Mouse (Mus musculus): ENCODE results near the gene Pex11b. TPM values are rescaled to one million over a fixed set of nuclear protein-coding genes. Genes with fewer than 3 reads are reported as not detected.
"Not testable (repeated sequence)": the region's sequence is repeated elsewhere in the genome, so short reads cannot be mapped to it uniquely, and the experiment has no call there.

The Pex11b gene
- polyA plus RNA-seq, 1 experiment = 41.0 TPM

DNA sequence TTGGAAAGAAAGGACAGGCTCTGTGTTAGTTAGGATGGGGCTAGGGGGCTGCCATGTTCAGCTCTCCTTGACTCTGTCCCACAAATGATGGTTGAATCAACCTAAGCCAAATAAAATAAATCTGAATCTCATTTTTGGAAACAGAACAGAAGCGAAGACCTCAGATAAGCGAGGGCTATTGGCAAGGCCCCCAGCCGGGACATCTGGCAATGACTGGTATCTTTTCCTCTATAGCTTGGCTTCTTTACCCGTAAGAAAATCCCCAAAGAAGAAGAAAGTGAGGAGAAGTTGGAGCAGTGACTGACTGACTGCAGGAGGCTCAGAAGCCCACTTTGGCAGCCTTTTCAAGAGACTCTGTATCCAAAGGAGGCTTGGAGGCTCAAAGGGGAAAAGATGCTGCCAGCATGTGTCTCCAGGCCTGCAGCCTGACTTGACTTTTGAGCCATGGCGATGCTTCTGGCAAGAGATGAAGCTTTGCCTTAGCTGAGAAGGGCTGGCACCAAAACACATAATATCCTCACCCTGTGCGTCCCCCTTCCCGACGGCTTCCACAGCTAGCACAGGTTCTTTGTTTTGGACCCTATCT lies 27.6 kb downstream of the Pex11b start:
- Histone ChIP-seq H3K27ac (ENCODE audit: control insufficient read depth, insufficient read depth, low read length) (no peak overlapping the region), H3K36me3 (ENCODE audit: control insufficient read depth, insufficient read depth, low read length) (no peaks in the 10 kb centered on the region), H3K27me3 (ENCODE audit: control insufficient read depth, insufficient read depth, low read length) (no peaks in the 10 kb centered on the region), H3K4me3 (ENCODE audit: control insufficient read depth, insufficient read depth, low read length) (no peak overlapping the region), H3K4me1 (replicated peaks; ENCODE audit: control insufficient read depth, insufficient read depth, low read length) (peaks cover 6% of the 10 kb centered on the region)
- WGBS = 86% methylated on average over 8 of the region's 8 CpGs
- TF ChIP-seq CTCF (IDR thresholded peaks at IDR 0.05; ENCODE audit: borderline replicate concordance, control insufficient read depth, extremely low read depth, insufficient read depth, low read length, poor library complexity) (no peak), POLR2A (IDR thresholded peaks at IDR 0.05; ENCODE audit: control insufficient read depth, extremely low read depth, insufficient read depth, low read length, poor library complexity) (no peak)
- no peak for DNase-seq

DNA sequence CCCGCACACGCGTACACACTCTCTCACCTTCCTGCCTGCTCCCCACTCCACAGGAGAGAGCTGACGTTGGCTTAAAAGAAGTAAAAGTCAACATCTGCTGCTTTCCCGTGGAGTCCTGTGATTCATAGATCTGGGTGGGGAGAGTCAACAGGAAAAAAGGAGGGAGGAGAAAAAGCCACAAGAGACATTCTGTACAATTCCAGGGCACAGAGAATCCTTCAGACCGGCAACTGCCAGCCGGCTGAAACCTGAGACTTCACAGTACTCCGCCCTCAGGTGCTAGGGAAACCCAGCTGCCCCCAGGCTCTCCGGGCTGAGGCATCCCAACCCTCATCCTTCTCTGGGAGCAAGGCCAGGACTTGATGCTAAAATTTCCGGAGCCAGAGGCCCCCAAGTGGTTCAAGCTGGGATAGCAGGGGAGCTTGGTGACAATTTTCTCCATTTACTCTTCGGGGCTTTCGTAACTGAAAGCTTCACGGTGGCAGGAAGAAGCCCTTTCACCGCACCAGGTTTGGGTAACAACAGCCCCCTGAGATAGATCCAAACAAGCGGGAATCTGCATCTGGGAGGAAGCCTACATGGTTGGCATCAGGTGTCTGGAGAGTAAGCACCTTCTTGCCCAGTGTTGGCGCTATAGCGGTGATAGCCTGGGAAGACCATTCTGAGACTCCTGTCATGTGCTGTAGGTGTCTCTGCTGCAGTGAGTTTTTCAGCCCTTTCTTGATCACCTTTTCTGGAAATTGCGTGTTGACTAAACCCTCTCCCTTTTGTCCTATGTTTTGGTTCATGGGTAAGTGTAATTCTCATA lies 28.5 kb downstream of the Pex11b start:
- Histone ChIP-seq H3K27ac (ENCODE audit: control insufficient read depth, insufficient read depth, low read length) (no peak overlapping the region), H3K4me3 (ENCODE audit: control insufficient read depth, insufficient read depth, low read length) (peak overlapping the region; percentile 21; the same call in 1 of the 2 replicates), H3K4me1 (replicated peaks; ENCODE audit: control insufficient read depth, insufficient read depth, low read length) (peaks cover 6% of the 10 kb centered on the region), H3K27me3 (ENCODE audit: control insufficient read depth, insufficient read depth, low read length) (no peaks in the 10 kb centered on the region), H3K36me3 (ENCODE audit: control insufficient read depth, insufficient read depth, low read length) (no peaks in the 10 kb centered on the region)
- peak; percentile 75 for DNase-seq
- WGBS = 10% methylated on average over 18 of the region's 18 CpGs
- TF ChIP-seq CTCF (IDR thresholded peaks at IDR 0.05; ENCODE audit: borderline replicate concordance, control insufficient read depth, extremely low read depth, insufficient read depth, low read length, poor library complexity) = peak; percentile 74; the same call in 1 of the 2 replicates
- no peak for TF ChIP-seq POLR2A (IDR thresholded peaks at IDR 0.05; ENCODE audit: control insufficient read depth, extremely low read depth, insufficient read depth, low read length, poor library complexity)

- not testable (repeated sequence) for H3K36me3 ChIP-seq (ENCODE audit: control insufficient read depth, insufficient read depth, low read length); H3K4me3 ChIP-seq (ENCODE audit: control insufficient read depth, insufficient read depth, low read length); H3K27me3 ChIP-seq (ENCODE audit: control insufficient read depth, insufficient read depth, low read length); H3K27ac ChIP-seq (ENCODE audit: control insufficient read depth, insufficient read depth, low read length); DNase-seq
- peaks cover 12% of the 10 kb centered on the region for H3K4me1 ChIP-seq (replicated peaks; ENCODE audit: control insufficient read depth, insufficient read depth, low read length)
- WGBS = 98% methylated on average over 7 of the region's 7 CpGs
Measured at GRCm38 (mm10) chr3:96665732-96666363, 30.7 kb downstream of the Pex11b start.

- Histone ChIP-seq H3K4me1 (replicated peaks; ENCODE audit: control insufficient read depth, insufficient read depth, low read length) (peaks cover 13% of the 10 kb centered on the region), H3K36me3 (ENCODE audit: control insufficient read depth, insufficient read depth, low read length) (no peaks in the 10 kb centered on the region), H3K4me3 (ENCODE audit: control insufficient read depth, insufficient read depth, low read length) (no peak overlapping the region), H3K27me3 (ENCODE audit: control insufficient read depth, insufficient read depth, low read length) (no peaks in the 10 kb centered on the region), H3K27ac (ENCODE audit: control insufficient read depth, insufficient read depth, low read length) (no peak overlapping the region)
- DNase-seq = no peak
- TF ChIP-seq CTCF (IDR thresholded peaks at IDR 0.05; ENCODE audit: borderline replicate concordance, control insufficient read depth, extremely low read depth, insufficient read depth, low read length, poor library complexity) = no peak
- 97% methylated on average over 5 of the region's 5 CpGs for WGBS
Measured at GRCm38 (mm10) chr3:96666916-96667315, 31.7 kb downstream of the Pex11b start.

- Histone ChIP-seq H3K4me3 (ENCODE audit: control insufficient read depth, insufficient read depth, low read length) (no peak overlapping the region), H3K4me1 (replicated peaks; ENCODE audit: control insufficient read depth, insufficient read depth, low read length) (peaks cover 13% of the 10 kb centered on the region), H3K27me3 (ENCODE audit: control insufficient read depth, insufficient read depth, low read length) (no peaks in the 10 kb centered on the region), H3K27ac (ENCODE audit: control insufficient read depth, insufficient read depth, low read length) (no peak overlapping the region), H3K36me3 (ENCODE audit: control insufficient read depth, insufficient read depth, low read length) (no peaks in the 10 kb centered on the region)
- no peak for TF ChIP-seq CTCF (IDR thresholded peaks at IDR 0.05; ENCODE audit: borderline replicate concordance, control insufficient read depth, extremely low read depth, insufficient read depth, low read length, poor library complexity)
- no peak for TF ChIP-seq POLR2A (IDR thresholded peaks at IDR 0.05; ENCODE audit: control insufficient read depth, extremely low read depth, insufficient read depth, low read length, poor library complexity)
- peak; percentile 33 for DNase-seq
- WGBS = 49% methylated on average over 1 of the region's 1 CpGs
Measured at GRCm38 (mm10) chr3:96667316-96667715, 32.1 kb downstream of the Pex11b start.

GRCm38 (mm10) chr3:96668424-96669067 lies 33.4 kb downstream of the Pex11b start:
- peaks cover 10% of the 10 kb centered on the region for H3K4me1 ChIP-seq (replicated peaks; ENCODE audit: control insufficient read depth, insufficient read depth, low read length)
- 90% methylated on average over 5 of the region's 5 CpGs for WGBS

More at GRCm38 (mm10) chr3:96668424-96669067, 33.4 kb downstream of the Pex11b start:
- no peaks in the 10 kb centered on the region for H3K27me3 ChIP-seq (ENCODE audit: control insufficient read depth, insufficient read depth, low read length)
- no peak overlapping the region for H3K27ac ChIP-seq (ENCODE audit: control insufficient read depth, insufficient read depth, low read length)
- H3K36me3 ChIP-seq (ENCODE audit: control insufficient read depth, insufficient read depth, low read length) = no peaks in the 10 kb centered on the region
- TF ChIP-seq POLR2A (IDR thresholded peaks at IDR 0.05; ENCODE audit: control insufficient read depth, extremely low read depth, insufficient read depth, low read length, poor library complexity) (no peak), CTCF (IDR thresholded peaks at IDR 0.05; ENCODE audit: borderline replicate concordance, control insufficient read depth, extremely low read depth, insufficient read depth, low read length, poor library complexity) (no peak)
- DNase-seq = no peak
- no peak overlapping the region for H3K4me3 ChIP-seq (ENCODE audit: control insufficient read depth, insufficient read depth, low read length)

Measured in thymus, adult 2 months (tissue).